31 mouse cellular contexts compared by ENCODE assay signal in genomic region chrX:140936271-140936670, GRCm38 (mm10). TPM values are rescaled to one million over a fixed set of nuclear protein-coding genes. Genes with fewer than 3 reads are reported as not detected.
DNase-seq lines count a peak whose midpoint lies in the region; ATAC-seq and TF ChIP-seq lines count a peak whose summit lies in the region.
"Had no signal": no experiment of that assay in that cellular context is flagged by ENCODE, and none has a peak within 500 bp of the region (broad histone marks: within the 10 kb centered on the region; RNA-seq: fewer than 3 reads in every experiment).

No protein-coding gene starts in this region.

- H3K79me2 ChIP-seq in heart, adult 2 months (replicated peaks; ENCODE audit: control insufficient read depth, insufficient read depth, low read length) = no peaks in the 10 kb centered on the region

- intact Hi-C loops in heart, adult 2 months (cut with DNase I) = no loop called here

- peaks cover 0 to 2% of the 10 kb centered on the region in 2 experiments; a peak in 1 of 4 replicates for H3K4me1 ChIP-seq in heart, embryonic 14.5 days (ENCODE audit: control insufficient read depth in 2 of 2, insufficient read depth in 2 of 2, low read length in 2 of 2)
- no peaks in the 10 kb centered on the region for H3K4me1 ChIP-seq in heart, adult 2 months (ENCODE audit: control insufficient read depth, insufficient read depth, low read length)
- H3K4me1 ChIP-seq: embryonic facial prominence, embryonic 13.5 days; embryonic facial prominence, embryonic 15.5 days; forebrain, embryonic 10.5 days; forebrain, embryonic 12.5 days had no signal

- TF ChIP-seq CTCF in heart, adult 2 months (IDR thresholded peaks at IDR 0.05) = no peak

- H3K4me2 ChIP-seq in heart, embryonic 14.5 days (ENCODE audit: low read length) = peak overlapping the region; percentile 13; the same call in 1 of the 2 replicates
- H3K4me2 ChIP-seq: embryonic facial prominence, embryonic 13.5 days; embryonic facial prominence, embryonic 15.5 days; forebrain, embryonic 12.5 days had no signal

- DNase-seq in heart, adult 2 months = no peak
- peak; percentile 3 for DNase-seq in kidney, adult 9 months
- no peak for DNase-seq in kidney, adult 8-10 months
- peak; percentile 60 for DNase-seq in ZHBTc4 (ENCODE audit: low read depth, low spot score)
- DNase-seq in ovary, postnatal 14 days (ENCODE audit: low spot score) = no peak
- DNase-seq: adrenal gland, adult 2 months; adrenal gland, postnatal 10 days; adrenal gland, postnatal 25 days; B cell, adult 2 months; cerebellum, adult 11 months; cerebellum, adult 18-20 months; cerebellum, adult 8-10 months; cerebellum, adult 9-11 months; cerebellum, postnatal 14 days; cerebellum, postnatal 36 days; embryo, embryonic 11 days had no signal

- ATAC-seq in heart, embryonic 14.5 days (ENCODE audit: insufficient number of reproducible peaks, insufficient read depth, low FRiP score, low read depth) = no peak
- ATAC-seq: CD4-positive, CD25-positive, alpha-beta regulatory T cell, adult 4 months; forebrain, embryonic 14.5 days; forebrain, embryonic 16.5 days had no signal

- no peaks in the 10 kb centered on the region for H3K27me3 ChIP-seq in heart, embryonic 14.5 days (ENCODE audit: control insufficient read depth, insufficient read depth, low read length)
- no peaks in the 10 kb centered on the region for H3K27me3 ChIP-seq in heart, adult 2 months (ENCODE audit: control insufficient read depth, insufficient read depth, low read length)
- H3K27me3 ChIP-seq: CH12.LX had no signal

- TF ChIP-seq EP300 in heart, adult 2 months (IDR thresholded peaks at IDR 0.05; ENCODE audit: insufficient read depth, low read depth, low read length) = no peak

- no peak for TF ChIP-seq POLR2A in heart, adult 2 months (IDR thresholded peaks at IDR 0.05; ENCODE audit: insufficient read depth, low read depth, low read length)

- no peak overlapping the region for H3K9ac ChIP-seq in heart, embryonic 14.5 days (ENCODE audit: low read length)
- H3K9ac ChIP-seq in heart, adult 2 months (ENCODE audit: low read depth, low read length) = no peak overlapping the region
- H3K9ac ChIP-seq: embryonic facial prominence, embryonic 13.5 days; embryonic facial prominence, embryonic 15.5 days; forebrain, embryonic 12.5 days had no signal

- no peak overlapping the region for H3K27ac ChIP-seq in heart, embryonic 14.5 days (replicated peaks in 1 of 2; ENCODE audit: control insufficient read depth in 1 of 2, insufficient read depth in 1 of 2, low read depth in 2 of 2, low read length in 2 of 2)
- H3K27ac ChIP-seq in heart, adult 2 months = no peak overlapping the region
- H3K27ac ChIP-seq: embryonic facial prominence, embryonic 13.5 days; embryonic facial prominence, embryonic 15.5 days; forebrain, embryonic 10.5 days; forebrain, embryonic 12.5 days had no signal

- no peaks in the 10 kb centered on the region for H3K9me3 ChIP-seq in heart, embryonic 14.5 days (ENCODE audit: control insufficient read depth, low read length)
- H3K9me3 ChIP-seq: embryonic facial prominence, embryonic 13.5 days; embryonic facial prominence, embryonic 15.5 days; forebrain, embryonic 10.5 days; forebrain, embryonic 12.5 days had no signal

- H3K36me3 ChIP-seq in heart, embryonic 14.5 days (ENCODE audit: control insufficient read depth, insufficient read depth, low read length) = no peaks in the 10 kb centered on the region
- no peaks in the 10 kb centered on the region for H3K36me3 ChIP-seq in heart, adult 2 months (ENCODE audit: control insufficient read depth, insufficient read depth, low read length)
- H3K36me3 ChIP-seq: embryonic facial prominence, embryonic 13.5 days; embryonic facial prominence, embryonic 15.5 days; forebrain, embryonic 10.5 days; forebrain, embryonic 12.5 days had no signal

- WGBS in heart, embryonic 14.5 days = 39% methylated on average over 5 of the region's 5 CpGs
- 47% methylated on average over 5 of the region's 5 CpGs for WGBS in heart, adult 2 months

- H3K4me3 ChIP-seq in heart, embryonic 14.5 days (ENCODE audit: control insufficient read depth in 1 of 2, insufficient read depth in 1 of 2, low read depth in 1 of 2, low read length in 2 of 2) = no peak overlapping the region
- no peak overlapping the region for H3K4me3 ChIP-seq in heart, adult 2 months
- H3K4me3 ChIP-seq: embryonic facial prominence, embryonic 13.5 days; embryonic facial prominence, embryonic 15.5 days; erythroblast, embryonic 14.5 days; forebrain, embryonic 10.5 days; forebrain, embryonic 12.5 days had no signal

RNA-seq across cellular contexts. Expression of gene Psmd10, which starts 20.3 kb away (rescaled TPM):
- polyA plus RNA-seq in heart, embryonic 14.5 days (2014; fragmentation: Nextera tagmentation; extraction: Ambion mirVana) = 39.1 and 40.5 TPM in 2 replicates
- total RNA-seq in heart, adult 2 months (2021) = 10 to 100 TPM; 12.5 to 13.8 TPM
- polyA plus RNA-seq in heart, adult 2 months (2012; rRNA removed) = 5.1 and 9.4 TPM in 2 replicates

RNA-seq across cellular contexts. Expression of gene Atg4a, which starts 20.4 kb away (rescaled TPM):
- 12.9 and 14.6 TPM in 2 replicates for polyA plus RNA-seq in heart, embryonic 14.5 days (2014; fragmentation: Nextera tagmentation; extraction: Ambion mirVana)
- total RNA-seq in heart, adult 2 months (2021) = 10 to 100 TPM in 1 of 2 experiments, 1 to 10 TPM in 1; 9.2 to 10.8 TPM
- 4.3 and 8.8 TPM in 2 replicates for polyA plus RNA-seq in heart, adult 2 months (2012; rRNA removed)

RNA-seq across cellular contexts. Expression of gene Vsig1, which starts 28.9 kb away (rescaled TPM):
- polyA plus RNA-seq in heart, embryonic 14.5 days (2014; fragmentation: Nextera tagmentation; extraction: Ambion mirVana) = not detected in 2 replicates
- not detected for total RNA-seq in heart, adult 2 months (2021)
- 0.04 TPM in 1 of 2 replicates, not detected in the other for polyA plus RNA-seq in heart, adult 2 months (2012; rRNA removed)
- total RNA-seq: adrenal gland, adult 2 months; adrenal gland, postnatal 10 days; adrenal gland, postnatal 25 days; adrenal gland, postnatal 4 days; common myeloid progenitor, adult 5-6 weeks; ES-E14; MEL had no signal
- polyA plus RNA-seq: adrenal gland, adult 2 months; brain, embryonic 14.5 days; CD4-positive, CD25-positive, alpha-beta regulatory T cell, adult 4 months; embryonic facial prominence, embryonic 13.5 days; erythroblast, embryonic 14.5 days; forebrain, embryonic 10.5 days; forebrain, embryonic 12.5 days; forebrain, embryonic 14.5 days; forebrain, embryonic 16.5 days had no signal

Comparison
In these comparisons a context has a peak if more than half of its experiments do, and no peak if none do; other contexts are left out.
1. DNase-seq: peak in kidney, adult 9 months (single experiment) and ZHBTc4 (single experiment); none in heart, adult 2 months (0 of 2), kidney, adult 8-10 months (0 of 2) and ovary, postnatal 14 days (single experiment).